Mouse (Mus musculus) adrenal gland, adult (tissue): Measurements from ENCODE around the gene Sfxn5.

Experiments used
- DNase-seq, 2 experiments: peaks; one replicate each; pipeline ENCODE4 v3.0.0; 2022 to 2023; ENCODE audit warnings: low spot score in 1 of 2; ENCODE audit not compliant: inconsistent age in 2 of 2

The Sfxn5 gene

GRCm38 (mm10) chr6:85333000-85333669 is at the start of gene Sfxn5:
Sfxn5 (minus strand) TSS chr6:85333422.
- peak; percentile 96 to 99 for DNase-seq

GRCm38 (mm10) chr6:85382791-85383190 is 49.6 kb upstream of the Sfxn5 start:
- peak in 1 of 2 experiments; percentile 42 for DNase-seq

- no peak for DNase-seq
These were observed 48.4 kb upstream of the Sfxn5 start for GRCm38 (mm10) chr6:85381648-85382020.

GRCm38 (mm10) chr6:85380901-85381647 is 47.9 kb upstream of the Sfxn5 start:
- peak in 1 of 2 experiments; percentile 48 for DNase-seq

GRCm38 (mm10) chr6:85380201-85380900 is 47.1 kb upstream of the Sfxn5 start:
- DNase-seq, result peak; percentile 85 to 94

GRCm38 (mm10) chr6:85378629-85379028 is 45.4 kb upstream of the Sfxn5 start:
- no peak for DNase-seq

GRCm38 (mm10) chr6:85377876-85378275 is 44.7 kb upstream of the Sfxn5 start:
- no peak for DNase-seq

GRCm38 (mm10) chr6:85377066-85377734 is 44.0 kb upstream of the Sfxn5 start:
- no peak for DNase-seq

- DNase-seq, result peak; percentile 97 to 100
These were observed 41.5 kb upstream of the Sfxn5 start for GRCm38 (mm10) chr6:85374734-85375114.

- peak; percentile 70 to 86 for DNase-seq
These were observed 40.9 kb upstream of the Sfxn5 start, which contains the start of gene Rab11fip5 for GRCm38 (mm10) chr6:85373951-85374733. Rab11fip5 (minus strand) TSS chr6:85374634.

- DNase-seq, result no peak
These were observed 40.0 kb upstream of the Sfxn5 start for GRCm38 (mm10) chr6:85373066-85373860.

GRCm38 (mm10) chr6:85372496-85372895 is 39.3 kb upstream of the Sfxn5 start:
- peak in 1 of 2 experiments; percentile 74 for DNase-seq

- no peak for DNase-seq
These were observed 38.7 kb upstream of the Sfxn5 start for GRCm38 (mm10) chr6:85371859-85372405.

GRCm38 (mm10) chr6:85370666-85371430 is 37.6 kb upstream of the Sfxn5 start:
- peak in 1 of 2 experiments; percentile 46 for DNase-seq

GRCm38 (mm10) chr6:85370041-85370440 is 36.8 kb upstream of the Sfxn5 start:
- DNase-seq, result no peak

- peak; percentile 78 to 89 for DNase-seq
These were observed 36.1 kb upstream of the Sfxn5 start for GRCm38 (mm10) chr6:85369181-85369860.

- peak; percentile 52 to 73 for DNase-seq
These were observed 35.5 kb upstream of the Sfxn5 start for GRCm38 (mm10) chr6:85368722-85369121.

- no peak for DNase-seq
These were observed 34.9 kb upstream of the Sfxn5 start for GRCm38 (mm10) chr6:85368166-85368565.
